Mouse (Mus musculus) kidney, adult 2 months (tissue): ENCODE data around the gene Ccdc130. TPM values are rescaled to one million over a fixed set of nuclear protein-coding genes. Genes with fewer than 3 reads are reported as not detected.

ENCODE experiments used
- DNase-seq: peaks from one replicate; pipeline ENCODE4 v3.0.0; 2021
- H3K27ac ChIP-seq: fragments of 200-500 bp; 2 replicates; pipeline ENCODE4 v1.5.1; 2012; ENCODE audit warnings: low read depth, low read length, control low read depth, inconsistent platforms; ENCODE audit not compliant: insufficient read depth
- H3K27me3 ChIP-seq: fragments of 200-500 bp; replicated peaks from 2 replicates; pipeline ENCODE4 v1.6.1; 2012; ENCODE audit warnings: mild to moderate bottlenecking, moderate library complexity, low read length, inconsistent platforms; ENCODE audit not compliant: control insufficient read depth, insufficient read depth
- H3K36me3 ChIP-seq: fragments of 200-500 bp; 2 replicates; pipeline ENCODE4 v1.6.1; 2012; ENCODE audit warnings: mild to moderate bottlenecking, moderate library complexity, low read length, inconsistent platforms; ENCODE audit not compliant: control insufficient read depth, insufficient read depth
- H3K4me1 ChIP-seq: fragments of 200-500 bp; 2 replicates; pipeline ENCODE4 v1.6.1; 2011; ENCODE audit warnings: low read length; ENCODE audit not compliant: control insufficient read depth, insufficient read depth
- H3K4me3 ChIP-seq: fragments of 200-500 bp; 2 replicates; pipeline ENCODE4 v1.5.1; 2011; ENCODE audit warnings: mild to moderate bottlenecking, low read depth, low read length, control low read depth; ENCODE audit not compliant: insufficient read depth
- CTCF ChIP-seq: fragments of 200-500 bp; conservative IDR thresholded peaks from 2 replicates; pipeline ENCODE4 v1.5.1; 2011; ENCODE audit warnings: low read depth, mild to moderate bottlenecking, control low read depth, low read length, moderate library complexity, mixed read lengths; ENCODE audit not compliant: insufficient read depth, insufficient read length
- POLR2A ChIP-seq: fragments of 200-500 bp; IDR thresholded peaks from one replicate; pipeline ENCODE4 v1.6.1; 2011; ENCODE audit warnings: low read depth, low read length, control low read depth
- WGBS: fragments of 180-500 bp; shearing (Covaris S2); methylation state at CpG from one replicate; pipeline ENCODE4 v1.1.7; 2018; 5-methylcytosine and 5-hydroxymethylcytosine counted together
- polyA plus RNA-seq: library from polyadenylated mRNA; depleted of rRNA; stranded (reverse); fragments of >200 nt; gene quantifications from 2 replicates; pipeline ENCODE4 v1.2.3, GENCODE M21; 2012; rRNA removed

Ccdc130 gene
- polyA plus RNA-seq, result 24.7 and 32.7 TPM in 2 replicates

DNA sequence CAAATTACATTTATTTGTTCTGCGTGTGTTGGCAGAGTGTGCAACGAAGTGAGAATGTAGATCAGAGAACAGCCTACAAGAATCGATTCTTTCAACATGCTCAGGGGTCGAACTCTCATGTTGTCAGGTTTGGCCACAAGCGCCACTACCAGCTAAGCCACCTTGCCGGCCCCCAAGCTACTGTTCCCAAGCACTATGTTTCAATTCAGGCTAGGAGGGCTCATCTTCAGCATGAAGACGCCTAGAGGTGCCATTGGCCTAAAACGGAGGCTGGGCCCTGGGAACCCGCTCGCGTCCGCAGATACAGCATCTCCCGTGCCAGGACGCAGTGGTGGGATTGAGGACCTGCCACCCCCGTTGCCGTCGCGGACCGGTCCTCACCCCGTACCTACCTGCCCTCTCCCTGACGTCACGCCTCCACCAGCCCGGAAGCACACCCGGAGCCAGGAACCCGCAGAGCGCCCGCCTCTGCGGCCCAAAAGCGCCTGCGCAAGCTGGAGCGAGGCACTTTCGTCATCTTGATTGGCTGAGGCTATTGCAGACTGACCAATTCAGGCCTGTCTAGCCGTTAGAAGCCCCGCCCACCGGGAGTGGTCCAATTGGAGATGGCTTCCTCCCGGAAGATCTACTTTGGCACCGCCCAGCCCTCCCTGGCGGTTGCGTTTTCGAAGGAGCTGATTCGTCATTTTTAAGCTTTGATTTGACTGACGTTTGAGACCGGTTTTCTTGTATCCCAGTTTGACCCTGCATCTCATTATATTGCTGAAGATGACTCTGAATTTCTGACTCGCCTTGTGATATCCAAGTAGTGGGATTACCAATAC is at the start of gene Ccdc130:
Gene Ccdc130, minus strand, starts transcription at position 431 of the 824 bp plus-strand sequence.
- peak within 1 kb of the TSS; percentile 100 for H3K4me3 ChIP-seq
- peaks cover 3% of the 10 kb centered on the region; the same call in 1 of the 2 replicates for H3K4me1 ChIP-seq
- DNase-seq, result peak; percentile 100
- no peaks in the 10 kb centered on the region for H3K27me3 ChIP-seq
- under 1% methylated on average over 44 of the region's 44 CpGs for WGBS
- H3K36me3 ChIP-seq, result no peaks in the 10 kb centered on the region
- peak; percentile 83 for TF ChIP-seq POLR2A
- no peak for TF ChIP-seq CTCF
- H3K27ac ChIP-seq, result peak within 1 kb of the TSS; percentile 82

DNA sequence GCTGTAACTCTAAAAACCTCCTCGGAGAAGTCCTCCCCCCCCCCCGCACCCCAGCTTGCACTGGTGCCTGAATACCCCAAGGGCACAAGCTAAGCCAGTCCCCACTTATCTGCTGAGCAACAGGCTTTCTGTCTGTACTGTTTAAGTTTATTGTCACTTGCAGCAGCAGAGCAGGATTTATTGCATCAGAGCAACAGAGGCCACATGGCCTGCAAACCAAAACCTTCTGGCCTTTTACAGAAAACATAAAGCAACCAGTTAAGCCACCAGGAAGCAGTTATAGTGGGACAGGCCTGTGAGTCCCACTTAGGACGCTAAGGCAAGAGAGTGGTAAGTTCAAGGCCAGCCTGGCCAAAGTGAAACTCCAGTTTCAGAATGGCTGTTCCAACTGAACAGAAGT is 38.2 kb upstream of the Ccdc130 start:
- DNase-seq, result no peak
- WGBS, result 27% methylated on average over 3 of the region's 3 CpGs
- Histone ChIP-seq H3K27me3 (no peaks in the 10 kb centered on the region), H3K4me1 (no peaks in the 10 kb centered on the region), H3K4me3 (no peak overlapping the region), H3K27ac (no peak overlapping the region), H3K36me3 (no peaks in the 10 kb centered on the region)
- no peak for TF ChIP-seq POLR2A
- TF ChIP-seq CTCF, result no peak

DNA sequence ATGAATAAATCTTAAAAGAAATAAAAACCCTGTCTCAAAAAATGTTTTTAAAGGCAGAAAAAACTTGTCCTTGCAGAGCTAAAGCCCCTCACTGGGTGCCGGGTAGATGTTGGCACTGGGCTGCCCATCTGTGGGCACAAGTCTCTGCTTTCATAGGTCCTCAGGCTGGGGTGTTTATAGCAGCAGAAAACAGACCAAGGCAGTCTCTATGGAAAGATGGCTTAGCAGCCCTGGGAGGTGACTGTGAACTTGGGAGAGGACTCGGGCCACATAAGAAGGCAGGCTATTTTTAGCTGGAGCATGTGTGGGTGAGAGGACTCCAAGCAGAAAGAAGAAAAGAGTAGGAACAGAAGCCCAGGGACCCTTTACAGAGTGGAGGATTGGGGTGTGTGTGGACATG is 33.8 kb upstream of the Ccdc130 start:
- no peak overlapping the region for H3K4me3 ChIP-seq
- 69% methylated on average over 2 of the region's 2 CpGs for WGBS
- no peak overlapping the region for H3K27ac ChIP-seq
- H3K36me3 ChIP-seq, result no peaks in the 10 kb centered on the region
- H3K4me1 ChIP-seq, result no peaks in the 10 kb centered on the region
- H3K27me3 ChIP-seq, result no peaks in the 10 kb centered on the region; the same call in 1 of the 2 replicates
- TF ChIP-seq POLR2A (no peak), CTCF (no peak)
- DNase-seq, result no peak

DNA sequence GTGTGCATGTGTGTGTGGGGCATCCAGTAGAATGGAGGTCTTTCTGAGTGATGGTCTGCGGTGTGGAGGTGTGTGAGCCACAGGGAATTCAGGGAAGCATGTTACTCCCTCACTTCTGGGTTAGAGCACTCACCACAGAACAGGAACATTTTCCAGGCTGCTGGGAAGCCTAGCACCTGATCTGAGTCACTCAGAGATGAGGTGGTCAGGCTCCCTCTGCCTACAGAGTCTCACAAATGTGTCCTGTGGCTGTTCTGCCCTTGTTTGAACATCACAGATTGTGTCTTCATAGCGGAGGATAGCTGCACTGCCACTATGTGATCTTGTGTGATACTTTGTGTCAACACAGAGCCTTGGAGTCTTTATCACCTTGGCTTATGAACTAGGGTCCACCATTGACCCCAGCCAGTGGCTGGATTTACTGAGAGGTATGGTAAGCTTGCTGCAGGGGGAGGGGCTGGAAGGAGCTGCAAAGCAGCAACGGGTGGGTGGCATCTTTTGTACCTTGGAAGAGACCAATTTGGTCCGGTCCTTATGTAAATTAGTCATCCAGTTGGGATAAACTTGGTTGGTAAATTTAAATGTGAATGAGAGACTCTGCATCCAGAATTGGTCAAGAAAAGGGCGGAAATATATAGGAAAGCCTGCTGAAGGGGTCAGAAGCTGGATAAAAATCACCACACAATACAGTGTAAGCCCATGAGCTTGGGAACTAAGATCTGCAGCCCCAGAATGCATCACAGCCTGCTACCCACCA is 27.0 kb upstream of the Ccdc130 start:
- H3K36me3 ChIP-seq, result no peaks in the 10 kb centered on the region
- H3K4me3 ChIP-seq, result no peak overlapping the region
- H3K4me1 ChIP-seq, result no peaks in the 10 kb centered on the region
- no peaks in the 10 kb centered on the region; the same call in 1 of the 2 replicates for H3K27me3 ChIP-seq
- TF ChIP-seq CTCF (no peak), POLR2A (no peak)
- WGBS, result 73% methylated on average over 5 of the region's 5 CpGs
- no peak overlapping the region for H3K27ac ChIP-seq
- no peak for DNase-seq

DNA sequence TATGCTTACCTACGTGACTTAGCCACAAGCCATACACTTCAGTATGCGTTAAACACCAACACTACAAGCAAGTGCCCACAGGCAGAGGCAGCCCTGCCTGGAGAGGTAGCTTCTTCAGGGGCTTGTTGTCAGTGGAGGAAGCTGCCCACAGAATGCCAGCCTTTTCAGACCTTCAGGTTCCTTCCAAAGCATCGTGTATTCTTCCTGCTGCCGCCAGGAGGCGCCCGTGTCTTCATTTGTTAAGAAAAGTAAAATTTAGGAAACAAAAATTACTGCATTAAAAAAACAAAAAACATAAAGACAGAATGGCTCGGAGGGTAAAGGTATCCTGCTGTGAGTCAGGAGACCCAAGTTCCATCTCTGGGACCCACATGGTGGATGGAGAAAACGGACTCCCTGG is 21.5 kb upstream of the Ccdc130 start:
- Histone ChIP-seq H3K36me3 (no peaks in the 10 kb centered on the region), H3K27me3 (no peaks in the 10 kb centered on the region), H3K4me3 (no peak overlapping the region), H3K4me1 (no peaks in the 10 kb centered on the region), H3K27ac (no peak overlapping the region)
- peak; percentile 37 for DNase-seq
- WGBS, result 24% methylated on average over 8 of the region's 8 CpGs
- peak; percentile 73 for TF ChIP-seq CTCF
- TF ChIP-seq POLR2A, result no peak

DNA sequence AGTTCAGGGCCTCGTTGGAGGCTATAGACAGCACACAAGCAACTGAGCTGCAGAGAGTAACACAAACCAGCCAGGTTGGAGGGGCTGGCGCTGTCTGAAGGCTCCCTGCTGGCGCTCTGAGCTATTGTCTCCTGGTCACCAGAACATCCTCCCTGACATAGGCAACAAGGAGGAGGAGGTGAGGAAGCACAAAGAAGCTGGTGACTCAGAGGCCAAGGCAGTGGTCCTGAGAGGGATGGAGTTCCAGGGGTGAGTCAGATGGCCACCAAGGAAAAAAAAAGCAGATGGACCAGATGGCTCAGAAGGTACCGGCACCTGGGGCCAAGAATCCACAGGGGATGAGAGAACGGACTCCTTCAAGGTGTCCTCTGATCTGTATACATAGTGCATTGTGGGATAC is 20.9 kb upstream of the Ccdc130 start:
- no peaks in the 10 kb centered on the region for H3K36me3 ChIP-seq
- H3K4me3 ChIP-seq, result no peak overlapping the region
- TF ChIP-seq POLR2A, result no peak
- TF ChIP-seq CTCF, result no peak
- 71% methylated on average over 5 of the region's 5 CpGs for WGBS
- H3K27ac ChIP-seq, result no peak overlapping the region
- no peak for DNase-seq
- no peaks in the 10 kb centered on the region for H3K4me1 ChIP-seq
- H3K27me3 ChIP-seq, result no peaks in the 10 kb centered on the region

DNA sequence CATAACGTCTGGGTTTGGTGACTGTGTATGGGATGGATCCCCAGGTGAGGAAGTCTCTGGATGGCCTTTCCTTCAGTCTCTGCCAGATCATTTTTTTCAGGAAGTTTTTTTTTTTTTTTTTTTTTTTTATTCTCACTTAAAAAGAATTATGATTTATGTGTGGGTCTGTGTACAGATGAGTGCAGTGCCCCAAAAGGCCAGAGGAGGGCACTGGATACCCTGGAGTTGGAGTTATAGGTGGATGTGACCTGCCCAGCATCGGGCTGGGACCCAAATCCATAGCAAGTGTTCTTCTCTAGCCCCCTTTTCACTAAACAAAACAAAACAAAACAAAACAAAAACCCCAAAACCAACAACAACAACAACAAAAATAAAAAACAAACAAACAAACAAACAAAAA is 18.7 kb upstream of the Ccdc130 start:
- TF ChIP-seq CTCF (peak; percentile 51), POLR2A (no peak)
- peak; percentile 19 for DNase-seq
- Histone ChIP-seq H3K27ac (no peak overlapping the region), H3K4me3 (no peak overlapping the region), H3K36me3 (no peaks in the 10 kb centered on the region), H3K27me3 (no peaks in the 10 kb centered on the region), H3K4me1 (no peaks in the 10 kb centered on the region)
- WGBS, result 65% methylated on average over 2 of the region's 2 CpGs
